Mouse (Mus musculus): ENCODE measurements around the gene Nptxr.

Nptxr gene

DNA sequence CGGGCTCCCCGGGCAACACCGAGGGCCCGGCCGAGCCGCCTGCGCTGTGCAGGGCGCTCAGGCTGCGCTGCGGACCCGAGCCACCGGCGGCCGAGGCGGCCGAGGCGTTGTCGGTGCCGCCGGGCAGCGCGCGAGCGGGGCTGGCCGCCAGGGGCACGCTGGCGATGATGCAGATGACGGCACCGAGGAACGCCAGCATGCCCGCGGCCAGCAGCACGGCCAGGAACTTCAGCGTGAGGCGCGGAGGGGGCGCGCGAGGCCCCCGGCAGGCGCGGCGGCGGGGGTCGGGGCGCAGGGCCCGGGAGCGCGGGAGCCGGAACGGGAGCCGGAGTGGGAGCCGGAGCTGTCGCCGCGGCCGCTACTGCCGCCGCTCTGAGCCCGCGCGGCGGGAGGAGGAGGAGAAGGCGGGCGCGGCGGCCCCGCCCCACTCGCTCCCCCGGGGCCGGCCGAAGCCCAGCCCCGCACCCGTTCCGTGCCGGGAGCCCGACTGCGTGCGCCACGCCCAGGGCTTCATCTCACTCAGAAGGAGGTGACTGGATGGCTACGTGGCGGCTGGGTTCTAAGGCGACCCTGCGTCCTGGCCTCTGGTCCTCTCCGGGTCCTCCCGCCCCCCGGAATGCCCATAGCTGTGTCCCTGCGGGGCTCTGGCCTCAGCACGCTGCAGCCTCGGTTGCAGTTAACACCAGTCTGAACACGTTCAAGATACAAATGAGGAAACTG lies at the start of gene Nptxr:
Gene Nptxr (minus strand): TSS at position 415 of the 720 bp plus-strand sequence.
- DNase-seq (ENCODE audit: low spot score in 2 of 2), result peak in 1 of 2 experiments; percentile 67

DNA sequence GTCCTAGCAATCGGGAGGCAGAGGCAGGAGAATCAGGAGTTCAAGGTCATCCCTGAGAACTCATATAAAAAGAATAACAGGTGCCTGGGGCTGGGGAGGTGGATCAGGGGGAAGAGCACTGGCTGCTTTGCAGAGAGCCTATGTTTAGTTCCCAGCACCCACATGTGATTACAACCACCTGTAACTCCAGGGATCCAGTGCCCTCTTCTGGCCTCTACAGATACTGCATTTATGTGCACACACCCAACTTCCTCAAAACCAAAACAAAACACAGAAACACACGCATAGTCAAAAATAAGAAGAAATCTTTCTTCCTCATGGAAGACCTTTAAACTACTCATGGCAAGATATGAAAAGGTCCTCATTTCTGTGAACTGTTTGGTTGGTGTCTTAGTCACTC lies 45.6 kb upstream of the Nptxr start:
- no peak for DNase-seq (ENCODE audit: low spot score in 2 of 2)

GRCm38 (mm10) chr15:79847100-79847499 lies 42.5 kb upstream of the Nptxr start:
- DNase-seq (ENCODE audit: low spot score in 2 of 2), result peak; percentile 28 to 31

DNA sequence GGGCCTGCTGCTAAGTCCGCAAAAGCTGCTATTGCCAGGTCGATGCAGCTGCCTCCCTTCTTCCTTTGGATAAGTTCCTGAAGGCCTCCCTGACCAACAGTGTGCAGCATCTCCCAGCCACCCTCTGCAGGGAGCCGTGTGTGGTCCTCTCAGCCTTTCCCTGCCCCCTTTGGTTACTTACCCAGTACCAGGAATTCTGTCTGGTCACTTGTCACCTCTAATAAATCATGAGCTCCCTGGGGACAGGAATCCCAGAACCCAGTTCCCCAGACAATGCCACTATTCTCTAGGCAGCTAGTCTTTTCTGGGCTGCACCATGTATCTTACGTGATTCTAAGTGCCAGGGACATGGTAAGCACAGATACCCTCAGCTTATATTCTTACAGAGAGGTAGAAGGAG lies 41.4 kb upstream of the Nptxr start:
- DNase-seq (ENCODE audit: low spot score in 2 of 2), result no peak

GRCm38 (mm10) chr15:79842985-79843384 lies 38.4 kb upstream of the Nptxr start:
- DNase-seq (ENCODE audit: low spot score in 2 of 2), result no peak

- no peak for DNase-seq (ENCODE audit: low spot score in 2 of 2)
Measured at GRCm38 (mm10) chr15:79840281-79840680, 35.7 kb upstream of the Nptxr start.

DNA sequence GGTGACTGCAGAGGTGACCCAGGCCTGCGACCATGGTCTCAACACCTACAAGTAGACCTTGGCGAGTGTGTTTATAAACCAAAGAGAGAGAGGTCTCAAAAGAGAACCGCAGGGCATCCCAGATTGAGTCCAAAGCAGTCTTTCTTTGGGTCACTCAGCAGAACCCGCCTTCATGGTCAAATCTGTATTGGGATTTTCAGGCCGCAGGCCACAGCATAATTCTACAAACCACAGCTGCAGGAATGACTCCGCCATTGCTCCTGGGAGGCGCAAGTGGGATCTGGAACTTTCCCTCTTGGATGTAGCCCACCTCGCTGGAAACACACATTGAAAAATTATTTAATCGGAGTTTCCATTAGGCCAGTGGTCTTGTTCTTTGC lies 30.3 kb upstream of the Nptxr start:
- DNase-seq (ENCODE audit: low spot score in 2 of 2), result no peak

GRCm38 (mm10) chr15:79834130-79834880 lies 29.7 kb upstream of the Nptxr start, which contains the start of the genes Npcd and Cbx6:
Gene Npcd (minus strand): TSS chr15:79834237.
Gene Cbx6 (minus strand): TSS chr15:79834688.
- DNase-seq (ENCODE audit: low spot score in 2 of 2), result peak; percentile 97 to 99

- DNase-seq (ENCODE audit: low spot score in 2 of 2), result peak in 1 of 2 experiments; percentile 50
Measured at GRCm38 (mm10) chr15:79833251-79834050, 28.9 kb upstream of the Nptxr start.

DNA sequence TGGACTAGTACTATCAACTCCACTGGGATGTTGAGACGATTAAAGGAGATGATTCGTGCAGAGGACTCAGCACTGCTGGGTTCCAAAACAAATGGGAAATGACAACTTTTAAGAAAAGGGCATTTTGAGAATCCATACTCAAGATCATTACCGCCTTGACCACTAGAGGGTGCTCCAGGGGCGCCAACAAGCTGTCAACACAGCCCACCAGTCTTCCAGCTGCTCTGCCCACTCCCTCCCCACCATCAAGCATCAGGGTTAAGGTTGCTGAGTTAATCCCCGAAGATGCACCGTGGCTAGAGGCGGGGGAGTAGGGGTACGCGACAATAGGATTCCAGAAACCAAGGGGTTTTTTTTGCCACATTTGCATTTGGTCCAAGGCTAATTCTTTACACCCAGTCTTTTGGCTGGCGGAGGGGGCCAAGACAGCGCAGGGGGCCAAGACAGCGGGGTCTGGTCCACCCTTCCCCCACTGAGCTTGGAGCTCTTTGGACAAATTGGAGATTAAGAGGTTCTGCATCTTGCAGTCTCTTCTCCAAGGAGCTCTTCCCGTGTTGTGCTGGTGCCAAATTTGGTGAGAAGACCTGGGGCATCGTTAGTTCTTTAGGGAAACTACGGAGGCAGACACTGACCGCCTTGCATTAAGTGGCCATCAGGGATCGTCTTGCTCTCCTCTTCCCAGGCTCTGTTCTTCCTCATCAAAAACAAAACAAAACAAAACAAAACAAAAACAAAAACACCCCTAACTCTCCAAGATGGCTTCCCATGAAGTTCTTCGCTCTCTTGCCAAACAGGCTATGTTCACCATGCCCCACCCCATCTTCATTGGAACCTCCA lies 27.7 kb upstream of the Nptxr start:
- peak in 1 of 2 experiments; percentile 77 for DNase-seq (ENCODE audit: low spot score in 2 of 2)

DNA sequence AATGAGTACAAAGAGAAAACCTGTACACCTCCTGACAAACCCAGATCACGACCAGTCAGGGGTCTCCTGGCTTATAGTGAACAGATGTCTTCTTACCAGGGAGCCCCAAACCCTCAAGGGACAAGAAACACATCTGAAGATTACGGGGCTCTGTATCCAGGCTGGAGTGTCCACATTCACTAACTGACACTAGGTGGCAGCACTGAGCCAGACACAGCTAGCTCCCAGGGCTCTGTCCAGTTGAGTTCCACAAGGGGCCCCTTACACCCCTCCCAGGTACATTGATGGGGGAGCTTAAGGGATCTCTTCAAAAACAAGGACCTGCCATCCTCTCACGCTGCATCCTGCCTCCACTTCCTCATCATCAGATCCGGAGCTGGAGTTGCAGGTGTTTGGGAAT lies 25.8 kb upstream of the Nptxr start:
- DNase-seq (ENCODE audit: low spot score in 2 of 2), result peak in 1 of 2 experiments; percentile 76

DNA sequence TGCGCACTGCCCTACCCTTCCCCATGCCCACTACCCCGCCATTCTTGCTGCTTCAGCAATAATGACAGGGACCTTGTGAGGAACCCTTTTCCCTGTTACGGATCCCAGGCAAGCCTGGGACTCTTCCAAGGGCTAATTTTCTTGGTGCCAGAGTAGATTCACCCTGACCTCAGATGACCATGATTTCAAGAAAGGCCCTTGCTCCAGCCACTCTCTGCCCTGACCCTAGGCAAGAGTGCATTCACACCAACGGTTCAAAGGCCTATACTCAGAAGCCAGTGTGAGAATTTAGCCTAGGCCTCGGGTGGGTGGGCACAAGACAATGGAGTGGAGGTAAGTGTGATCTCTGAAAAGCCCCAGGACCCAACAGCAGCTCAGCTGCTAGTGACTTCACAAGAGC lies 24.9 kb upstream of the Nptxr start:
- DNase-seq (ENCODE audit: low spot score in 2 of 2), result no peak

DNA sequence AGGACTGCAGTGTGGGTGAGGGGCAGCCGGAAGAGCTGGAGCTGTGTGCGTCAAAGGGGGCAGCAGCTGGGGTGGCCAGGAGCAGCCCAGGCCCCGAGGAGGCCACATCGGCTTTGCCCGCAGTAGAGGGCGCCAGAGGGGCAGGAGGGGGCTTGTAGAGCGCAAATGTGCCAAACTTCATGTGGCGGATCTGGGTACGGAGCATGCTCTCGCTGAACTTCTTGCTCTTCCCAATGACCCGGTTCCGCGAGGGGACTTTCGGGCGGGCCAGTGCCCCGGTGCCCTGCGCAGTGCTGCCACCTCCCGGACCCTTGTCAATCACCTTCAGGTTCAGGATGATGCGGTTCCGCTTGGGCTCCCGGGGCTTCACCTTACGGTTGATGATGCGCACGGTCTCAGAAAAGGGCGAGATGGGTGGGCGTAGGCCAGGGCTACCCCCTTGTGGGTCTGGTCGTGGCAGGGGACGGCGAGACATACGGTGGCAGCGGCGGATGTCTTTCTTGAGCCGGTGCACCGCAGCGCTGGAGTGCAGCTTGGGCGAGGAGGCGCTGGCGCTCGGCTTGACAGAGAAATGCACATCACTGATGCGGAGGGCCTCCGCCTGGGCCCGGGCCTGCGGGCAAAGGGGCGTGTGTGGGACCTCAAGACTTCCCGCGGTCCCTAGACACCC lies 23.9 kb upstream of the Nptxr start:
- peak in 1 of 2 experiments; percentile 52 for DNase-seq (ENCODE audit: low spot score in 2 of 2)

- DNase-seq (ENCODE audit: low spot score in 2 of 2), result peak in 1 of 2 experiments; percentile 24
Measured at GRCm38 (mm10) chr15:79827778-79828210, 23.2 kb upstream of the Nptxr start.

- DNase-seq (ENCODE audit: low spot score in 2 of 2), result no peak
Measured at GRCm38 (mm10) chr15:79827061-79827777, 22.7 kb upstream of the Nptxr start.

- DNase-seq (ENCODE audit: low spot score in 2 of 2), result no peak
Measured at GRCm38 (mm10) chr15:79826221-79826935, 21.8 kb upstream of the Nptxr start.

GRCm38 (mm10) chr15:79825146-79825825 lies 20.7 kb upstream of the Nptxr start:
- DNase-seq (ENCODE audit: low spot score in 2 of 2), result peak in 1 of 2 experiments; percentile 36

GRCm38 (mm10) chr15:79823588-79824280 lies 19.2 kb upstream of the Nptxr start:
- no peak for DNase-seq (ENCODE audit: low spot score in 2 of 2)
